Mouse (Mus musculus) left cerebral cortex, postnatal 14 days (tissue): ENCODE data around the gene Ebf4. TPM values are rescaled to one million over a fixed set of nuclear protein-coding genes. Genes with fewer than 3 reads are reported as not detected.

ENCODE experiments used
- DNase-seq, 2 experiments: peaks; one replicate each; pipeline ENCODE4 v3.0.0; 2021 to 2022; ENCODE audit warnings: low spot score in 2 of 2, mixed read lengths in 1 of 2
- intact Hi-C: fragments of 180-260 bp; cut with DNase I; formaldehyde crosslinking; loops from one replicate; pipeline ENCODE4 v1.15.1; 2025
- total RNA-seq, 2 experiments: library from RNA; stranded (reverse); gene quantifications; 2 replicates each; pipeline ENCODE4 v1.2.3; 2021

Ebf4 gene
- total RNA-seq, 2 experiments from 2014 or later = 9.1 to 11.7 TPM

GRCm38 (mm10) chr2:130411558-130412495 is 116.9 kb downstream of the Ebf4 start:
- DNase-seq = peak; percentile 78 to 82
- intact Hi-C loops = loop anchor here (1.0 kb wide), 1 partner anchor 121 kb away; no protein-coding TSS in a partner anchor

DNA sequence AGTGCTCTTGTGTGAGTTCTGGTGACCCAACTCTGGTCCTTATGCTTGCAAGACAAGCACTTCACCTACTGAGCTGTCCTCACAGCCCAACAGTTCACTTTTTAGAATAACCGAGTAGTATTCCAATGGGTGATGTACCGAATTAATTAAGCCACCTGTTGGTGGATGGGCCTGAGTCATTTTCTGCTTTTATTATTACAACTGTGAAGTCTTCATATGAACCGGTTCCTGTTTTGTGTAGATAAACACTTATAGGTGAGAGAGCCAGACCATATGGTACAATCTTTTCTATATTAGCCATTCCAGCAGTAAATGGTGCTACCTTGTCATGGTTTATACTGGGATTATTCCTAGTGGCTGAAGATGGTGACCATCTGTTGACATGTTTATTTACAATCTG is 117.8 kb downstream of the Ebf4 start:
- no peak for DNase-seq
- intact Hi-C loops = no loop called here

DNA sequence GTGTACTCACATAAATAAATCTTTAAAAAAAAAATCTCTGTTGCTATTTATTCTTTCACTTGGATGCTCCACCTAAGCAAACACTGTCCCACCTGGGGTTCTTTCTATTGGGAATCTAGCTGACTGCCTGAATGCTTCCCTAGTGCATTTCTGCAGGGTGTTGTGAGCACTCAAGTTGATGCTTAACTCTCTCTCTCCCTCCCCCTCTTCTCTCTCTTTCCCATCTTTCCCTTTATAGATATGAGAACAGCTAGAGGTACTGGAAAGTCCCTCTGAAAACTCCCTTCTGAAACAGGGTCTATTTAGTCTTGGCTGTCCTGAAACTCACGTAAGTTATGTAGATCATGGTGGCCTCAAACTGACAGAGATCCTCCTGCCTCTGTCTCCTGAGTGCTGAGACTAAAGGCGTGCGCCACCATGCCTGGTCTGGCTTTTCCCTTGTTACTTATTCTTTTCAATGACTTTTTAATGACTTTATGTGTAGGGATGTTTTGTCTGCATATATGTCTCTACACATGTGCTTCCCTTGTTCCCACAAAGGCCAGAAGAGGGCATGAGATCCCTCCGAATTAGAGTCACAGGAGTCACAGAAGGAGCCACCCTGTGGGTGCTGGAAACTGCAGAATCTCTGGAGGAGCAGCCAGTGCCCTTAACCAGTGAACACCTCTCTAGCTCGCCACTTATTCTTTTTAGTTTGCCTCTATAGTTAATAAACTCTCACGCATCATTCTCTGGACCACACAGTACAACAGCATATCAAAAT is 119.3 kb downstream of the Ebf4 start:
- intact Hi-C loops = no loop called here
- no peak for DNase-seq

Other genes starting within 250 kb of the Ebf4 start
- under 1 TPM; 0.32 to 0.33 TPM for gene Tgm6, start 182.8 kb upstream of the Ebf4 start, total RNA-seq
- gene Snrpb, start 115.8 kb upstream of the Ebf4 start, total RNA-seq = 100 to 1,000 TPM; 103 to 105 TPM
- not detected for gene Tmc2, start 100.0 kb upstream of the Ebf4 start, total RNA-seq
- gene Nop56, start 20.7 kb upstream of the Ebf4 start, total RNA-seq = 100 to 1,000 TPM; 125 to 144 TPM
- 100 to 1,000 TPM; 260 to 269 TPM for gene Idh3b, start 10.6 kb upstream of the Ebf4 start, total RNA-seq
- 10 to 100 TPM in 1 of 2 experiments, 1 to 10 TPM in 1; 8.5 to 13.2 TPM for gene Cpxm1, start 102.4 kb downstream of the Ebf4 start, total RNA-seq
- not detected for gene Gm28372, start 110.1 kb downstream of the Ebf4 start, total RNA-seq
- not detected for gene 1700020A23Rik, start 110.1 kb downstream of the Ebf4 start, total RNA-seq
- gene Tmem239, start 111.3 kb downstream of the Ebf4 start, total RNA-seq = not detected
- 10 to 100 TPM; 66.7 to 83.6 TPM for gene Vps16, start 129.2 kb downstream of the Ebf4 start, total RNA-seq
- gene Pced1a, start 129.5 kb downstream of the Ebf4 start, total RNA-seq = 10 to 100 TPM; 21.3 to 22.1 TPM
- 100 to 1,000 TPM; 251 to 257 TPM for gene Ptpra, start 155.1 kb downstream of the Ebf4 start, total RNA-seq